Mouse (Mus musculus) limb, embryonic 14.5 days (tissue): ENCODE measurements around the gene Wdr66. TPM values are rescaled to one million over a fixed set of nuclear protein-coding genes. Genes with fewer than 3 reads are reported as not detected.
"Not testable (repeated sequence)": the region's sequence is repeated elsewhere in the genome, so short reads cannot be mapped to it uniquely, and the experiment has no call there.

Source experiments
- ATAC-seq: fragments of 200-750 bp; cut with Nextera tagmentation; 2 replicates; pipeline ENCODE4 v1.8.0; 2017; ENCODE audit warnings: low read depth, moderate number of reproducible peaks, moderate TSS enrichment; ENCODE audit not compliant: low FRiP score
- DNase-seq: peaks from one replicate; pipeline ENCODE4 v3.0.0-alpha.2; 2015; ENCODE audit warnings: low spot score
- H3K27ac ChIP-seq: fragments of 300-500 bp; sonication (generic); replicated peaks from 2 replicates; pipeline ENCODE4 v1.5.1; 2014; ENCODE audit warnings: low read depth, mild to moderate bottlenecking, low read length, moderate library complexity, mixed read lengths
- H3K27me3 ChIP-seq: fragments of 300-500 bp; sonication (generic); 2 replicates; pipeline ENCODE4 v1.6.1; 2014; ENCODE audit warnings: low read length, mixed read lengths; ENCODE audit not compliant: control insufficient read depth, insufficient read depth
- H3K36me3 ChIP-seq: fragments of 300-500 bp; sonication (generic); 2 replicates; pipeline ENCODE4 v1.6.1; 2014; ENCODE audit warnings: mild to moderate bottlenecking, low read length, moderate library complexity, mixed read lengths; ENCODE audit not compliant: control insufficient read depth, insufficient read depth
- H3K4me1 ChIP-seq: fragments of 300-500 bp; sonication (generic); 2 replicates; pipeline ENCODE4 v1.6.1; 2014; ENCODE audit warnings: antibody characterized with exemption, low read length, mixed read lengths; ENCODE audit not compliant: control insufficient read depth, insufficient read depth
- H3K4me2 ChIP-seq: fragments of 300-500 bp; sonication (generic); replicated peaks from 2 replicates; pipeline ENCODE4 v1.6.1; 2014; ENCODE audit warnings: low read depth, mild to moderate bottlenecking, low read length, moderate library complexity; ENCODE audit not compliant: severe bottlenecking
- H3K4me3 ChIP-seq: fragments of 300-500 bp; sonication (generic); replicated peaks from 2 replicates; pipeline ENCODE4 v1.5.1; 2014; ENCODE audit warnings: low read length
- H3K9ac ChIP-seq: fragments of 300-500 bp; sonication (generic); 2 replicates; pipeline ENCODE4 v1.6.1; 2014; ENCODE audit warnings: mild to moderate bottlenecking, low read depth, low read length, moderate library complexity; ENCODE audit not compliant: severe bottlenecking
- H3K9me3 ChIP-seq: fragments of 300-500 bp; sonication (generic); 2 replicates; pipeline ENCODE4 v1.6.1; 2016; ENCODE audit warnings: low read length; ENCODE audit not compliant: control insufficient read depth
- POLR2A ChIP-seq: fragments of 200-500 bp; IDR thresholded peaks from 2 replicates; pipeline ENCODE4 v1.8.0; 2012; ENCODE audit warnings: inconsistent platforms, mild to moderate bottlenecking, moderate library complexity, borderline replicate concordance; ENCODE audit not compliant: insufficient read depth, insufficient read length; ENCODE audit errors: extremely low read depth
- WGBS: fragments of 180-500 bp; shearing (Covaris S2); extraction: QIAGEN DNeasy Blood & Tissue Kit; methylation state at CpG from one replicate; pipeline ENCODE4 v1.1.7; 2014; 5-methylcytosine and 5-hydroxymethylcytosine counted together
- polyA plus RNA-seq, 2 experiments: library from polyadenylated mRNA; depleted of rRNA in 1 of 2; stranded (reverse) in 1 of 2; unstranded in 1 of 2; fragments of >200 nt; fragmentation: Nextera tagmentation in 1 of 2; extraction: Ambion mirVana in 1 of 2; gene quantifications; 2 replicates each; pipeline versions ENCODE4 v1.2.1 to v1.2.3; 2012 to 2014

Wdr66 gene
- 0.86 and 0.87 TPM in 2 replicates for polyA plus RNA-seq (2012; rRNA removed)
- polyA plus RNA-seq (2014; fragmentation: Nextera tagmentation; extraction: Ambion mirVana), result 0.50 and 0.53 TPM in 2 replicates

GRCm38 (mm10) chr5:123251834-123252233 is at the start of gene Wdr66:
Gene Wdr66 (plus strand): TSS chr5:123252102.
- ATAC-seq (peak; percentile 84), DNase-seq (peak; percentile 85)
- Histone ChIP-seq H3K27me3 (no peaks in the 10 kb centered on the region), H3K27ac (no peak within 1 kb of the TSS), H3K9ac (no peak within 1 kb of the TSS), H3K4me1 (no peaks in the 10 kb centered on the region), H3K9me3 (no peaks in the 10 kb centered on the region), H3K4me3 (peak within 1 kb of the TSS; percentile 26), H3K4me2 (peak within 1 kb of the TSS; percentile 66), H3K36me3 (0 out of 2 replicates have a peak, but pooled peaks cover 11% of the 10 kb centered on the region)
- no peak for TF ChIP-seq POLR2A
- WGBS, result 3% methylated on average over 18 of the region's 18 CpGs

GRCm38 (mm10) chr5:123202771-123203170 is 49.1 kb upstream of the Wdr66 start:
- ATAC-seq, H3K4me1 ChIP-seq, H3K27me3 ChIP-seq, DNase-seq, H3K4me3 ChIP-seq, H3K4me2 ChIP-seq, H3K9me3 ChIP-seq, H3K9ac ChIP-seq, H3K27ac ChIP-seq, H3K36me3 ChIP-seq: not testable (repeated sequence)
- WGBS, result 37% methylated on average over 4 of the region's 4 CpGs

DNA sequence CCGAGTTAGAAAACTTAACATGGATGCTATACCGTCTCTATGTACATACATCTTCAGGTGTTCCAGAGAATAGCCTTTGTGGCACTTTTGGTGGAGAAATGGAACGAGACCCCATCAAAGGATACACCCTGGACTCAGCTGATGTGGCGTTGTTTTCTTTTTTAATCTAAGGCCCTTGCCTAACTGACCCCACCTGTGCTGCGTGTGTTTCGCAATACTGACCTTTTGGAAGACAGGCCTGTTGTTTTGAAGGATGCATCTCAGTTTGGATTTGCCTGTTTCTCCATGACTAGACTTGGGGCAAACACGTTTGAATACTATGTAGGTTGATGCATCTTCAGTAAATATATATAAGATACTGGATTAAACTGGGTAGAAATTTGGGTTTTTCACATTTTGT is 48.3 kb upstream of the Wdr66 start:
- WGBS, result 89% methylated on average over 7 of the region's 7 CpGs

GRCm38 (mm10) chr5:123222346-123223050 is 29.4 kb upstream of the Wdr66 start:
- not testable (repeated sequence) for H3K9ac ChIP-seq, H3K27ac ChIP-seq, H3K36me3 ChIP-seq, H3K27me3 ChIP-seq, DNase-seq, ATAC-seq, H3K4me1 ChIP-seq, H3K9me3 ChIP-seq, H3K4me2 ChIP-seq, H3K4me3 ChIP-seq
- WGBS, result 64% methylated on average over 3 of the region's 5 CpGs

More for the DNA sequence above, 48.3 kb upstream of the Wdr66 start:
- ATAC-seq, H3K4me3 ChIP-seq, H3K9me3 ChIP-seq, H3K36me3 ChIP-seq, H3K4me1 ChIP-seq, H3K4me2 ChIP-seq, H3K27me3 ChIP-seq, DNase-seq, H3K27ac ChIP-seq, H3K9ac ChIP-seq: not testable (repeated sequence)

- no peak for DNase-seq
- Histone ChIP-seq H3K4me2 (no peak overlapping the region), H3K9ac (no peak overlapping the region), H3K4me1 (no peaks in the 10 kb centered on the region), H3K36me3 (no peaks in the 10 kb centered on the region), H3K4me3 (no peak overlapping the region), H3K27ac (no peak overlapping the region), H3K27me3 (no peaks in the 10 kb centered on the region), H3K9me3 (no peaks in the 10 kb centered on the region)
- WGBS, result 83% methylated on average over 4 of the region's 4 CpGs
- no peak for TF ChIP-seq POLR2A
- ATAC-seq, result no peak
These were observed 28.9 kb upstream of the Wdr66 start for GRCm38 (mm10) chr5:123223051-123223410.

GRCm38 (mm10) chr5:123223861-123224260 is 28.0 kb upstream of the Wdr66 start:
- H3K4me3 ChIP-seq, H3K4me1 ChIP-seq, H3K27me3 ChIP-seq, H3K9me3 ChIP-seq, ATAC-seq, DNase-seq, H3K36me3 ChIP-seq, H3K4me2 ChIP-seq, H3K9ac ChIP-seq, H3K27ac ChIP-seq: not testable (repeated sequence)
- WGBS, result 53% methylated on average over 6 of the region's 6 CpGs
